Mouse (Mus musculus) CH12.LX (cell line): ENCODE data around the gene Zfp574. TPM values are rescaled to one million over a fixed set of nuclear protein-coding genes. Genes with fewer than 3 reads are reported as not detected.

Experiments
- DNase-seq: peaks from one replicate; pipeline ENCODE4 v3.0.0-alpha.2; 2013; ENCODE audit errors: extremely low read depth
- H3K27ac ChIP-seq: 2 replicates; pipeline ENCODE4 v1.5.1; 2012; ENCODE audit warnings: low read depth, mild to moderate bottlenecking, control low read depth, moderate library complexity; ENCODE audit not compliant: insufficient read depth
- H3K27me3 ChIP-seq: replicated peaks from 2 replicates; pipeline ENCODE3; 2012; ENCODE audit warnings: inconsistent platforms
- H3K36me3 ChIP-seq, 2 experiments: replicated peaks in 1 of 2; 2 replicates each; pipeline versions ENCODE3 to v1.6.1; 2012; ENCODE audit warnings: inconsistent platforms in 1 of 2, low read length in 1 of 2, mild to moderate bottlenecking in 1 of 2, mixed read lengths in 1 of 2, moderate library complexity in 1 of 2; ENCODE audit not compliant: control insufficient read depth in 1 of 2, insufficient read depth in 1 of 2
- H3K4me1 ChIP-seq, 2 experiments: 2 replicates each; pipeline ENCODE4 v1.6.1; 2012; ENCODE audit warnings: inconsistent platforms in 1 of 2, moderate library complexity in 1 of 2; ENCODE audit not compliant: insufficient read depth in 2 of 2, control insufficient read depth in 1 of 2
- H3K4me2 ChIP-seq: 2 replicates; pipeline ENCODE4 v1.6.1; 2012; ENCODE audit warnings: low read depth, mild to moderate bottlenecking, control low read depth; ENCODE audit not compliant: poor library complexity, insufficient read depth, severe bottlenecking
- H3K4me3 ChIP-seq, 3 experiments: fragments of 150-350 bp in 1 of 3; sonication (generic) in 1 of 3; replicated peaks in 1 of 3; 2 replicates each; pipeline versions ENCODE3 to v1.5.1; 2011 to 2012; ENCODE audit warnings: low read depth in 2 of 3, low read length in 2 of 3, mild to moderate bottlenecking in 2 of 3, moderate library complexity in 2 of 3, control low read depth in 1 of 3, improper control_type of control experiment in 1 of 3, inconsistent platforms in 1 of 3, mixed read lengths in 1 of 3; ENCODE audit not compliant: poor library complexity in 1 of 3
- H3K79me2 ChIP-seq: replicated peaks from 2 replicates; pipeline ENCODE4 v1.6.1; 2012; ENCODE audit warnings: mild to moderate bottlenecking, moderate library complexity; ENCODE audit not compliant: control insufficient read depth, poor library complexity, insufficient read depth, severe bottlenecking; ENCODE audit errors: extremely low read depth
- H3K9ac ChIP-seq: 2 replicates; pipeline ENCODE4 v1.6.1; 2012; ENCODE audit warnings: low read depth, mild to moderate bottlenecking, control low read depth, moderate library complexity; ENCODE audit not compliant: insufficient read depth
- H3K9me3 ChIP-seq: replicated peaks from 2 replicates; pipeline ENCODE3; 2012; ENCODE audit warnings: low read length, inconsistent platforms, mixed read lengths
- CHD1 ChIP-seq: IDR thresholded peaks from 2 replicates; pipeline ENCODE4 v1.6.1; 2012; ENCODE audit warnings: low read depth, low read length, improper control_type of control experiment, inconsistent platforms
- CHD2 ChIP-seq: IDR thresholded peaks from 2 replicates; pipeline ENCODE4 v1.6.1; 2011; ENCODE audit warnings: low read length, improper control_type of control experiment
- CTCF ChIP-seq, 2 experiments: IDR thresholded peaks in 1 of 2; conservative IDR thresholded peaks in 1 of 2; 2 replicates each; pipeline ENCODE4 v1.5.1; 2011 to 2012; ENCODE audit warnings: low read depth in 2 of 2, low read length in 2 of 2, improper control_type of control experiment in 1 of 2, inconsistent platforms in 1 of 2, mild to moderate bottlenecking in 1 of 2, moderate library complexity in 1 of 2
- E2F4 ChIP-seq: IDR thresholded peaks from 2 replicates; pipeline ENCODE4 v1.6.1; 2011; ENCODE audit warnings: low read depth, low read length, improper control_type of control experiment; ENCODE audit not compliant: insufficient replicate concordance
- IRF4 ChIP-seq: IDR thresholded peaks from 2 replicates; pipeline ENCODE4 v1.6.1; 2014; ENCODE audit warnings: low read depth, mild to moderate bottlenecking, inconsistent platforms, low read length, improper control_type of control experiment
- JUN ChIP-seq: IDR thresholded peaks from 2 replicates; pipeline ENCODE4 v1.6.1; 2011; ENCODE audit warnings: low read depth, mild to moderate bottlenecking, low read length, improper control_type of control experiment, moderate library complexity; ENCODE audit not compliant: insufficient read depth
- KAT2A ChIP-seq: IDR thresholded peaks from 2 replicates; pipeline ENCODE4 v1.6.1; 2012; ENCODE audit warnings: low read length, improper control_type of control experiment, inconsistent platforms; ENCODE audit not compliant: insufficient replicate concordance
- MAX ChIP-seq: IDR thresholded peaks from 2 replicates; pipeline ENCODE4 v1.6.1; 2011; ENCODE audit warnings: low read length, improper control_type of control experiment
- MAZ ChIP-seq: IDR thresholded peaks from 2 replicates; pipeline ENCODE4 v1.6.1; 2012; ENCODE audit warnings: low read depth, mild to moderate bottlenecking, inconsistent platforms, low read length, improper control_type of control experiment, moderate library complexity
- MXI1 ChIP-seq: IDR thresholded peaks from 2 replicates; pipeline ENCODE4 v1.6.1; 2011; ENCODE audit warnings: mild to moderate bottlenecking, low read depth, low read length, improper control_type of control experiment
- PAX5 ChIP-seq: IDR thresholded peaks from 2 replicates; pipeline ENCODE4 v1.6.1; 2012; ENCODE audit warnings: low read length, inconsistent platforms, mixed read lengths
- POLR2AphosphoS2 ChIP-seq: IDR thresholded peaks from 2 replicates; pipeline ENCODE4 v1.6.1; 2011; ENCODE audit warnings: low read depth, low read length, improper control_type of control experiment
- RAD21 ChIP-seq: IDR thresholded peaks from 2 replicates; pipeline ENCODE4 v1.6.1; 2011; ENCODE audit warnings: low read depth, mild to moderate bottlenecking, low read length, improper control_type of control experiment, moderate library complexity
- SMC3 ChIP-seq: IDR thresholded peaks from 2 replicates; pipeline ENCODE4 v1.6.1; 2011; ENCODE audit warnings: low read depth, low read length, improper control_type of control experiment
- TCF12 ChIP-seq: IDR thresholded peaks from 2 replicates; pipeline ENCODE4 v1.6.1; 2014; ENCODE audit warnings: low read depth, mild to moderate bottlenecking, inconsistent platforms, low read length, improper control_type of control experiment
- UBTF ChIP-seq: IDR thresholded peaks from 2 replicates; pipeline ENCODE4 v1.6.1; 2012; ENCODE audit warnings: low read depth, mild to moderate bottlenecking, inconsistent platforms, low read length, improper control_type of control experiment, moderate library complexity
- USF1 ChIP-seq: IDR thresholded peaks from 2 replicates; pipeline ENCODE4 v1.6.1; 2014; ENCODE audit warnings: low read depth, mild to moderate bottlenecking, inconsistent platforms, low read length, improper control_type of control experiment
- ZNF384 ChIP-seq: IDR thresholded peaks from 2 replicates; pipeline ENCODE4 v1.6.1; 2012; ENCODE audit warnings: low read depth, low read length, improper control_type of control experiment, inconsistent platforms
- dilution Hi-C: fragments of 300-500 bp; cut with MboI; formaldehyde crosslinking; loops from 2 replicates; pipeline ENCODE4 v1.14.3; 2020; ENCODE audit warnings: low sequenced_read_pairs; ENCODE audit not compliant: extremely low pct_unique_long_range_greater_than_20kb, extremely low pct_ligation_motif_present
- in situ Hi-C: fragments of 300-500 bp; cut with MboI; formaldehyde crosslinking; loops from 3 replicates; pipeline ENCODE4 v1.14.3; 2019; ENCODE audit warnings: low sequenced_read_pairs, low pct_ligation_motif_present, low pct_unique_long_range_greater_than_20kb, mixed read lengths
- polyA plus RNA-seq: library from polyadenylated mRNA; unstranded; fragments of >175 nt; gene quantifications from 2 replicates; pipeline ENCODE4 v1.2.1, GENCODE M21; 2012; ENCODE audit warnings: low read depth; ENCODE audit not compliant: insufficient read length
- total RNA-seq, 2 experiments: library from RNA; depleted of rRNA; stranded (reverse); fragments of 300-350 nt in 1 of 2; fragments of >200 nt in 1 of 2; gene quantifications; 2 replicates each; pipeline ENCODE4 v1.2.3; 2012 to 2014

Gene Zfp574
- total and polyA plus RNA-seq, 3 experiments: 3.4 to 13.3 (median 11.2) TPM

- DNase-seq: no peak
- TF ChIP-seq MAX: no peak
- no peak for TF ChIP-seq CHD1
- no peak for TF ChIP-seq UBTF
- TF ChIP-seq E2F4: no peak
- TF ChIP-seq PAX5: no peak
- TF ChIP-seq JUN: no peak
- no peak for TF ChIP-seq MXI1
- no peak for TF ChIP-seq CTCF (conservative IDR thresholded peaks at IDR 0.05 in 1 of 2, IDR thresholded peaks at IDR 0.05 in 1 of 2; ENCODE audit: low read depth in 2 of 2, low read length in 2 of 2)
- no peak for TF ChIP-seq CHD2
- no peak for TF ChIP-seq IRF4
- TF ChIP-seq MAZ: no peak
- no peak for TF ChIP-seq KAT2A
- TF ChIP-seq USF1: no peak
- TF ChIP-seq POLR2AphosphoS2: no peak
- TF ChIP-seq TCF12: no peak
- in situ Hi-C loops: no loop called here
Observed at GRCm38 (mm10) chr7:25026452-25026851, 45.9 kb upstream of the Zfp574 start.

GRCm38 (mm10) chr7:25030032-25030753 is 42.2 kb upstream of the Zfp574 start:
- Histone ChIP-seq H3K36me3 (peaks cover 0 to 3% of the 10 kb centered on the region in 2 experiments), H3K9ac (no peak overlapping the region), H3K4me3 (no peak overlapping the region), H3K9me3 (no peaks in the 10 kb centered on the region), H3K27me3 (no peaks in the 10 kb centered on the region), H3K79me2 (no peaks in the 10 kb centered on the region), H3K4me1 (peaks cover 0 to 7% of the 10 kb centered on the region in 2 experiments; a peak in 2 of 4 replicates), H3K4me2 (no peak overlapping the region)
- in situ Hi-C loops (no loop called here), dilution Hi-C loops (no loop called here)
- DNase-seq: peak; percentile 76
- no peak for TF ChIP-seq MXI1
- TF ChIP-seq CHD1: no peak
- peak; percentile 93 for TF ChIP-seq ZNF384
- peak; percentile 89 to 94 for TF ChIP-seq CTCF (conservative IDR thresholded peaks at IDR 0.05 in 1 of 2, IDR thresholded peaks at IDR 0.05 in 1 of 2; ENCODE audit: low read depth in 2 of 2, low read length in 2 of 2)
- TF ChIP-seq SMC3: peak; percentile 66
- no peak for TF ChIP-seq JUN
- peak; percentile 86 for TF ChIP-seq RAD21
- TF ChIP-seq, all 38 proteins: peak for 4
- H3K27ac ChIP-seq: no peak overlapping the region

More at GRCm38 (mm10) chr7:25026452-25026851, 45.9 kb upstream of the Zfp574 start:
- Histone ChIP-seq H3K27ac (no peak overlapping the region), H3K36me3 (peaks cover 0 to 3% of the 10 kb centered on the region in 2 experiments), H3K9ac (no peak overlapping the region), H3K4me2 (no peak overlapping the region), H3K4me1 (peaks cover 9 to 26% of the 10 kb centered on the region in 2 experiments), H3K4me3 (no peak overlapping the region), H3K79me2 (no peaks in the 10 kb centered on the region), H3K9me3 (no peaks in the 10 kb centered on the region), H3K27me3 (no peaks in the 10 kb centered on the region)
- dilution Hi-C loops: no loop called here
